Mouse (Mus musculus) heart, postnatal 4 days (tissue): ENCODE results near the gene Olfr891. TPM values are rescaled to one million over a fixed set of nuclear protein-coding genes. Genes with fewer than 3 reads are reported as not detected.
"Not testable (repeated sequence)": the region's sequence is repeated elsewhere in the genome, so short reads cannot be mapped to it uniquely, and the experiment has no call there.

Source experiments
- DNase-seq: peaks from one replicate; pipeline ENCODE4 v3.0.0; 2021
- total RNA-seq, 2 experiments: library from RNA; stranded (reverse); gene quantifications; 2 replicates each; pipeline ENCODE4 v1.2.3; 2021

The Olfr891 gene
- total RNA-seq: not detected

GRCm38 (mm10) chr9:38180721-38181120 is at the start of gene Olfr891:
Gene Olfr891, minus strand, starts transcription at chr9:38180821.
- DNase-seq: no peak

DNA sequence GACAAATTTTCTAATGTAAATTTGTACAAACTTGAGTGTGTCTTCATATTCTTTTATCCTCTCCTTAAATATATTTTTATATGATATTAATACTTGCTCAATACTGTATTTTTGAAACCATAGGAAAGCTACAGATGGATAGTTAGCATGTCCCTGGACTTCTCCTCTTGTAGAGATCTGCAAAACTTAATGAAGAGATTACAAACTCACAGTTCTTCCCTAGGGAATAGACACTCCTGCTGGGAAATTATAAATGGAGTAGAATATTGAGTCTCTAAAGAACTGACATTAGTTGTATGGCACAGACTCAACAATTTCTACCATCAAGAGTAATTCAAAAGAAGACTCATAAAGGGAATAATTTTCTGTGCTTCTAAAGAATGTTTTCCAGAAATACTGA is 37.1 kb upstream of the Olfr891 start, which contains the start of gene Olfr894:
Gene Olfr894 (plus strand): TSS at position 301 of the 400 bp plus-strand sequence.
- no peak for DNase-seq

DNA sequence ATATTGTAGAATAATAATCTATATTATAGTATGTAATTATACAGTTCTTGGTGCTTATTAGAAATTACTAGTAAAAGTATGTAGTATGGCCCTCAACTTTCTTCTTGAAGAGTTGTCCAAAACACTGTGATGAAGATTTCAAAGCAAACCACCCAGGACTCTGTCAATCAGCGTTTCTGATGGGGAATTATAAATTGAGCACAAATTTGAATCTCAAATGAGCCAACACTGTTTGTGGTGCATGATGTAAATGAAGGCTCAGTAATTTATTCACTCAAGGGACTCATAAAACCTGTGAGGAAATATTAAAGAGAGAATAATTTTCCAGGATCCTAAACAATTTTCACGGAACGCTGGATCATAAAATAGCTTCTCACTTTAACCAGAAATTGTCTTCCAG is 27.4 kb upstream of the Olfr891 start, which contains the start of gene Olfr893:
Gene Olfr893 (plus strand): TSS at position 301 of the 400 bp plus-strand sequence.
- DNase-seq: no peak

- not testable (repeated sequence) for DNase-seq
Measured at GRCm38 (mm10) chr9:38168341-38168740, 12.3 kb downstream of the Olfr891 start.

DNA sequence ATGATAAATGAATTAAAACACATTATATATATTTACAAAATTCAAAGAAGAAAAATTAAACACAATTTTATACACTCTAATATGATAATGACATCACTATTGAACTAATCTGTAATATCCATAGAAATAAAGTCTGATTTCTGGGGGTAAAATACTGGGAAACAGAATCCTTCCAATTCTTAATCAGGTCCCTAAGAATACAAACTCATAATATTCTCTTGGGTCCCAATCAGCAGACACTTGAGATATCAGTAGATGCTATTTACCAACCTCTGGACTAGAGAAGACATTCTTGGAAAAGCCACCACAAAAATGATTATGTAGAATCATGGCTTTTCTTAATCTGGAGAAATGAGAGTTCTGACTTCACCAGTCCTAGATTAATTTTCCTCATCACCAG is 38.4 kb downstream of the Olfr891 start, which contains the start of gene Olfr890:
Gene Olfr890 (plus strand): TSS at position 301 of the 400 bp plus-strand sequence.
- no peak for DNase-seq

Other genes with a start within 250 kb of the Olfr891 start
- not detected for gene Olfr881, start 189.0 kb downstream of the Olfr891 start, total RNA-seq
- gene Olfr883, start 155.0 kb downstream of the Olfr891 start, total RNA-seq: not detected
- not detected for gene Olfr884, start 134.3 kb downstream of the Olfr891 start, total RNA-seq
- gene Olfr885, start 119.5 kb downstream of the Olfr891 start, total RNA-seq: not detected
- gene Olfr887, start 96.7 kb downstream of the Olfr891 start, total RNA-seq: not detected
- gene Olfr888, start 72.7 kb downstream of the Olfr891 start, total RNA-seq: not detected
- not detected for gene Olfr889, start 65.6 kb downstream of the Olfr891 start, total RNA-seq
- gene Olfr890, start 38.3 kb downstream of the Olfr891 start, total RNA-seq: not detected
- not detected for gene Olfr893, start 27.5 kb upstream of the Olfr891 start, total RNA-seq
- gene Olfr894, start 37.2 kb upstream of the Olfr891 start, total RNA-seq: not detected
- not detected for gene Olfr143, start 72.0 kb upstream of the Olfr891 start, total RNA-seq
- gene Olfr895, start 87.0 kb upstream of the Olfr891 start, total RNA-seq: not detected
- gene Olfr896-ps1, start 110.3 kb upstream of the Olfr891 start, total RNA-seq: not detected
- not detected for gene Olfr25, start 148.2 kb upstream of the Olfr891 start, total RNA-seq
- not detected for gene Olfr898, start 167.6 kb upstream of the Olfr891 start, total RNA-seq
- gene Olfr250, start 186.1 kb upstream of the Olfr891 start, total RNA-seq: not detected
- not detected for gene Olfr251, start 196.3 kb upstream of the Olfr891 start, total RNA-seq
- not detected for gene Olfr147, start 220.9 kb upstream of the Olfr891 start, total RNA-seq
- gene Olfr901, start 248.6 kb upstream of the Olfr891 start, total RNA-seq: not detected